Mouse (Mus musculus) heart, embryonic 16.5 days (tissue): ENCODE measurements around the gene Iqcd. TPM values are rescaled to one million over a fixed set of nuclear protein-coding genes. Genes with fewer than 3 reads are reported as not detected.

Experiments
- ATAC-seq: fragments of 200-750 bp; cut with Nextera tagmentation; replicated peaks from 2 replicates; pipeline ENCODE4 v1.8.0; 2017; ENCODE audit warnings: moderate number of reproducible peaks; ENCODE audit not compliant: insufficient read depth, low FRiP score; ENCODE audit errors: extremely low read depth
- H3K27ac ChIP-seq: fragments of 300-500 bp; sonication (generic); 2 replicates; pipeline ENCODE4 v1.5.1; 2014; ENCODE audit warnings: mild to moderate bottlenecking, low read length, control low read depth, moderate library complexity
- H3K27me3 ChIP-seq: fragments of 300-500 bp; sonication (generic); 2 replicates; pipeline ENCODE4 v1.6.1; 2014; ENCODE audit warnings: low read length, mixed read lengths; ENCODE audit not compliant: control insufficient read depth, insufficient read depth
- H3K36me3 ChIP-seq: fragments of 300-500 bp; sonication (generic); 2 replicates; pipeline ENCODE4 v1.6.1; 2014; ENCODE audit not compliant: control insufficient read depth, insufficient read depth
- H3K4me1 ChIP-seq: fragments of 300-500 bp; sonication (generic); 2 replicates; pipeline ENCODE4 v1.6.1; 2014; ENCODE audit warnings: low read length, mixed read lengths; ENCODE audit not compliant: control insufficient read depth, insufficient read depth
- H3K4me2 ChIP-seq: fragments of 300-500 bp; sonication (generic); 2 replicates; pipeline ENCODE4 v1.6.1; 2014; ENCODE audit warnings: low read depth, mild to moderate bottlenecking, control low read depth, low read length
- H3K4me3 ChIP-seq: fragments of 300-500 bp; sonication (generic); 2 replicates; pipeline ENCODE4 v1.5.1; 2014; ENCODE audit warnings: mild to moderate bottlenecking, control low read depth, low read length
- H3K9ac ChIP-seq: fragments of 300-500 bp; sonication (generic); 2 replicates; pipeline ENCODE4 v1.6.1; 2014; ENCODE audit warnings: low read length, control low read depth
- H3K9me3 ChIP-seq: fragments of 300-500 bp; sonication (generic); replicated peaks from 2 replicates; pipeline ENCODE4 v1.6.1; 2016; ENCODE audit warnings: low read length; ENCODE audit not compliant: control insufficient read depth
- WGBS: fragments of 180-500 bp; shearing (Covaris S2); extraction: QIAGEN DNeasy Blood & Tissue Kit; methylation state at CpG from one replicate; pipeline ENCODE4 v1.1.7; 2014; 5-methylcytosine and 5-hydroxymethylcytosine counted together
- polyA plus RNA-seq: library from polyadenylated mRNA; unstranded; fragments of >200 nt; fragmentation: Nextera tagmentation; extraction: Ambion mirVana; gene quantifications from 2 replicates; pipeline ENCODE4 v1.2.1, GENCODE M21; 2015

The Iqcd gene
- polyA plus RNA-seq, 1 experiment from 2014 or later = 0.42 TPM

- Histone ChIP-seq H3K4me2 (peak overlapping the region; percentile 81), H3K27ac (peak overlapping the region; percentile 74), H3K4me3 (peak overlapping the region; percentile 79), H3K4me1 (peaks cover 22% of the 10 kb centered on the region), H3K9me3 (peaks cover 5% of the 10 kb centered on the region; the same call in 1 of the 2 replicates), H3K9ac (peak overlapping the region; percentile 88), H3K27me3 (no peaks in the 10 kb centered on the region), H3K36me3 (peaks cover 20% of the 10 kb centered on the region)
- ATAC-seq = 0 out of 2 replicates have a peak, but pooled peaks have one; percentile 0
- WGBS = under 1% methylated on average over 29 of the region's 29 CpGs
Observed at GRCm38 (mm10) chr5:120587940-120588568, 762 bp upstream of the Iqcd start.

GRCm38 (mm10) chr5:120590356-120591010 lies 1.7 kb downstream of the Iqcd start:
- Histone ChIP-seq H3K27me3 (no peaks in the 10 kb centered on the region), H3K9me3 (peaks cover 5% of the 10 kb centered on the region; the same call in 1 of the 2 replicates), H3K9ac (no peak overlapping the region), H3K4me3 (no peak overlapping the region), H3K4me1 (peaks cover 22% of the 10 kb centered on the region), H3K4me2 (no peak overlapping the region), H3K27ac (no peak overlapping the region), H3K36me3 (no peaks in the 10 kb centered on the region)
- WGBS = 74% methylated on average over 16 of the region's 16 CpGs
- no peak for ATAC-seq

GRCm38 (mm10) chr5:120592141-120592540 lies 3.3 kb downstream of the Iqcd start:
- no peaks in the 10 kb centered on the region; the same call in 1 of the 2 replicates for H3K27me3 ChIP-seq
- no peak overlapping the region for H3K27ac ChIP-seq
- H3K36me3 ChIP-seq = no peaks in the 10 kb centered on the region
- H3K9me3 ChIP-seq = peaks cover 5% of the 10 kb centered on the region; the same call in 1 of the 2 replicates
- no peak overlapping the region for H3K4me3 ChIP-seq
- no peak overlapping the region for H3K4me2 ChIP-seq
- no peak for ATAC-seq
- H3K9ac ChIP-seq = no peak overlapping the region
- peaks cover 10% of the 10 kb centered on the region for H3K4me1 ChIP-seq
- 63% methylated on average over 7 of the region's 7 CpGs for WGBS

GRCm38 (mm10) chr5:120594485-120594884 lies 5.7 kb downstream of the Iqcd start:
- no peak overlapping the region for H3K9ac ChIP-seq
- 80% methylated on average over 6 of the region's 6 CpGs for WGBS

GRCm38 (mm10) chr5:120599625-120600024 lies 10.8 kb downstream of the Iqcd start:
- H3K4me2 ChIP-seq = no peak overlapping the region
- H3K9ac ChIP-seq = no peak overlapping the region
- 75% methylated on average over 6 of the region's 6 CpGs for WGBS
- no peak overlapping the region for H3K27ac ChIP-seq
- H3K9me3 ChIP-seq = no peaks in the 10 kb centered on the region
- no peaks in the 10 kb centered on the region; the same call in none of the 2 replicates for H3K27me3 ChIP-seq
- no peak for ATAC-seq
- peaks cover 10% of the 10 kb centered on the region for H3K4me1 ChIP-seq
- H3K4me3 ChIP-seq = no peak overlapping the region
- H3K36me3 ChIP-seq = no peaks in the 10 kb centered on the region

More at GRCm38 (mm10) chr5:120594485-120594884, 5.7 kb downstream of the Iqcd start:
- peaks cover 5% of the 10 kb centered on the region; the same call in 1 of the 2 replicates for H3K9me3 ChIP-seq
- ATAC-seq = no peak
- no peaks in the 10 kb centered on the region; the same call in none of the 2 replicates for H3K27me3 ChIP-seq
- no peaks in the 10 kb centered on the region for H3K36me3 ChIP-seq
- H3K4me3 ChIP-seq = no peak overlapping the region
- H3K27ac ChIP-seq = no peak overlapping the region
- no peak overlapping the region for H3K4me2 ChIP-seq
- H3K4me1 ChIP-seq = no peaks in the 10 kb centered on the region

GRCm38 (mm10) chr5:120600946-120601668 lies 12.3 kb downstream of the Iqcd start:
- 38% methylated on average over 11 of the region's 11 CpGs for WGBS
- Histone ChIP-seq H3K4me3 (no peak overlapping the region), H3K9ac (no peak overlapping the region), H3K27me3 (no peaks in the 10 kb centered on the region; the same call in 1 of the 2 replicates), H3K4me2 (no peak overlapping the region), H3K9me3 (no peaks in the 10 kb centered on the region), H3K36me3 (no peaks in the 10 kb centered on the region), H3K27ac (no peak overlapping the region), H3K4me1 (peaks cover 15% of the 10 kb centered on the region)
- peak; percentile 21; the same call in 1 of the 2 replicates for ATAC-seq

GRCm38 (mm10) chr5:120602210-120602609 lies 13.4 kb downstream of the Iqcd start:
- Histone ChIP-seq H3K9me3 (no peaks in the 10 kb centered on the region), H3K4me1 (peaks cover 15% of the 10 kb centered on the region), H3K27ac (no peak overlapping the region), H3K9ac (no peak overlapping the region), H3K4me3 (no peak overlapping the region), H3K36me3 (no peaks in the 10 kb centered on the region), H3K27me3 (no peaks in the 10 kb centered on the region; the same call in 1 of the 2 replicates), H3K4me2 (no peak overlapping the region)
- ATAC-seq = no peak
- 93% methylated on average over 12 of the region's 12 CpGs for WGBS

- no peak overlapping the region for H3K4me2 ChIP-seq
- H3K9ac ChIP-seq = no peak overlapping the region
- WGBS = 71% methylated on average over 7 of the region's 7 CpGs
- H3K9me3 ChIP-seq = no peaks in the 10 kb centered on the region
- no peaks in the 10 kb centered on the region; the same call in 1 of the 2 replicates for H3K27me3 ChIP-seq
- no peak for ATAC-seq
- H3K4me1 ChIP-seq = peaks cover 15% of the 10 kb centered on the region
- no peak overlapping the region for H3K4me3 ChIP-seq
- H3K36me3 ChIP-seq = peaks cover 3% of the 10 kb centered on the region; the same call in 1 of the 2 replicates
- no peak overlapping the region for H3K27ac ChIP-seq
Observed at GRCm38 (mm10) chr5:120603515-120603914, 14.7 kb downstream of the Iqcd start.
